Mouse (Mus musculus) kidney, postnatal 14 days (tissue): ENCODE data around the gene Mettl14.

Source experiments
- DNase-seq: peaks from one replicate; pipeline ENCODE4 v3.0.0; 2022; ENCODE audit warnings: mixed read lengths

Mettl14 gene

DNA sequence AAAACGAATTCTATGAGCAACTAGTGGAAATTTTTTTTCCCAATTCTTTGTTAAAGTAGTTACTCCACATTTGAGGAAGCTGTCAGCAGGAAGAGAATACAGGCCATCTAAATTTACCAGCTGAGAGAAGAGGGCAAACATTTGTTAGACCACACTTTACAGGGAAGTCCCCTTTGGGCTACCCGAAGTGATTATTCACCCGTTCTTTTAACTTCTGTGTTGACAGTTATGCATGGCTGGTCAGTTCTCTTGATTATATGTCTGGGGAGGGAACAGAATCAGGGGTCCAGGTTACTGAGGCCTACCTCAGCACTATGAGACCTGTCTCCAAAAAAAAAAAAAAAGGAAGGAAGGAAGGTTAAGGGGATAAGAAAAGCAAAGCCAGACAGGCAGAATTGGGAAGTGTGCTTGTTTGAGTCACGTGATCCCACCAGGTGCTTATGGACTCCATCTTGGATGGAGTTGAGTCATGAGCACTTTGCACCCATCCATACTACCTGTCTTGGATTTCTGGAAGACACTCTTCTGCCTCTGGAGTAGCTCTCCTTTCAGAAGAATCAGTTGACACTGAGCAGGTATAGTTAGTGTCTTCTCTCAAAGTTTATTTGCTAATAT, 29.4 kb downstream of the Mettl14 start:
- DNase-seq: no peak

DNA sequence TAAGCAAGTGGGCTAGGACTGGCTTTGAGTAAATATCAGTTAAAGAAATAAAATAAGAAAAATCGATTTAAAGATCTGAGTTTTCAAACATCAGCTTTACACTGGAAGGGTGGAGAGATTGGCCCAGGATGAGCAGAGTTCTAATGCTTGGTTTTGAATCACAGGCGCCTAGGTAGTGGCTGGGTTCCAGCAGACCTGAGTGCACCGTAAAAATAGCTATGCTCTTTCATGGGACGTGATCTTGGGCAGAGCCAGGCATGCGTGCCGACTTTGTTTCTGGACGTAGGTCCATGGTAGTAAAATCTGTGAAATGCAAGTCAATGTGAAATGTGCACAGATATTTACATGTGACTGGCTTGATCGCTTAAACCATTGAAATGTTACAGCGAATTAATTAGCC, 31.5 kb downstream of the Mettl14 start:
- DNase-seq: no peak

DNA sequence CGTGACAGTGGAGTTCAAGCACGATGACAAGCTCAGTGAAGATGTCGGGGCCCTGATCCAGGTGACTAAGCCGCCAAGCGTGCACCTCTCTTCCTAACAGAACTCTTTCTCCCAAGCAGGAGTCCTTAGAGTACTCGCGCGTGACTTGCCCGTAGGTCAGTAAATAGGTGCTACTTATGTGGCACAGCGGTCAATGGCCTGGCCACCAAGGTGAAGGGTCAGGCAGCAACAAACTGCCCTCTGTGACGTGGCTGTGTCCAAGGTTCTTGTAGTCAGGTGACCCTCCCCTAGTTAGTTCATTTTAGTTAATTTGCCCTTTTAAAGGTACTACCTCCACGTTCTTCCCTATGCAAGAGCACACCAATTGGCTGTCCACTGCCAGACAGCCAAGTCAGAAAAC, 32.2 kb downstream of the Mettl14 start:
- DNase-seq: no peak

GRCm38 (mm10) chr3:123353183-123353582, 32.7 kb downstream of the Mettl14 start:
- DNase-seq: peak; percentile 59

- DNase-seq: no peak
These were observed 34.4 kb downstream of the Mettl14 start for GRCm38 (mm10) chr3:123351519-123351918.

- no peak for DNase-seq
These were observed 35.3 kb downstream of the Mettl14 start for GRCm38 (mm10) chr3:123350602-123351001.

GRCm38 (mm10) chr3:123348080-123348802, 37.7 kb downstream of the Mettl14 start:
- DNase-seq: no peak

- DNase-seq: no peak
These were observed 42.2 kb downstream of the Mettl14 start for GRCm38 (mm10) chr3:123343690-123344089.

GRCm38 (mm10) chr3:123341049-123341448, 44.9 kb downstream of the Mettl14 start:
- no peak for DNase-seq

DNA sequence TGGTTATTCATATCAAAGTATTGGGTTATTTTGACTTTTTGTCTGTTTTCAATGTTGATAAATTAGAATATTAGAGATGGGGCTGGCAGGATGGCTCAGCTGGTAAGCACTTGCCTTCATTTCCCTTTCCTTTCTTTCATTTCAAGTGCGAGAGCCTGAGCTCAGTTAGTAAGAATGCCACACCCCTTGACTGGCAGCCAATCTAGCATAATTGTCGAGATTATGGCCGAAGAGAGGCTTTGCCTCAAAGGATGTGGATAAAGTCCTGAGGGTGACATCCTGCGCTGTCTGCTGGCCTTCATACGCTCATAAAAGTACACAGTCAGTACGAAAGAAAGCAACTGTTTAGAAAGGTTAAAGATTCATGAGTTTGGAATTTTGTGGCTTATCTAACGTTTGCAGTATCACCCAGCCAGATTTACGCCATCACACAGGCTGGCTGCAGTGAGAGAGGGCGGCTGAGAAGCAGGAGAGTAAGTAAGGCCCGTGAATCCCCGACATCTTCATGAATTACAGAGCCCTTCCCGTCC, 47.2 kb downstream of the Mettl14 start:
- DNase-seq: peak; percentile 29

DNA sequence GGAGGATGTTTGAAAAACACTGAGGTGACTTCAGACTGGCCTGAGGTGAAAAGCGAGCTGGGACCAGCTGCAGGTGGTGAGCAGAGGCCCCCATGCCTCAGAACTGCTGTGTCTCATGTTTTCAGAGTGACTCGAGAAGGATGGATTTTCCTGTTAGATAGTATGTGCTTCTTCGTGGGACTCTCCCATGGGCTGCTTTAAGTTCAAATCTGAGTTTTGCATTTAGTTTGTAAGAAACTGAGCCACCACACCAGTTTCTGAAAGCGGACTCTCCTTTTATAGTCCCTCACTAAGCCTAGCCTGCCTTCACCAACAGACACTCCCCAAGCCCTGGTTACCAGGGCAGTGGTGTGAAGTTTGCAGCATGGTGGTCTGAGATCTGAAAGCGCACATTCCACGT, 48.1 kb downstream of the Mettl14 start:
- no peak for DNase-seq

- DNase-seq: no peak
These were observed 49.0 kb downstream of the Mettl14 start for GRCm38 (mm10) chr3:123336951-123337350.

DNA sequence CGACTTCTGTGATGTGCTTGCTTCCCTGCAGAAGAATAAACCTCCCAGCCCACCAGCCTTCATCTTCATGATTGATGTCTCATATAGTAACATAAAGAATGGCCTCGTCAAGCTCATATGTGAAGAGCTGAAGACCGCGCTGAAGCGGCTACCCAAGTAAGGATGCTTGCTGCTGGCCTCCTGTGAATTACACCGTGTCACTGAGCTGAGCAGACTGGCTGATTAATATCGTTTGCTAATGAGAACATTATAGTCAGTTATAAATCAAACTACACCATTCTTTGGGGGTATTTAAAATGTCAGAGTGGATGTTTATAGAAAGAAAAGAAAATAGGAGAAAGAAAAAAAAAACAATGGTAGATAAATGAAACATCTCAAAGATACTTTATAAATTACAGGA, 49.5 kb downstream of the Mettl14 start:
- DNase-seq: no peak

DNA sequence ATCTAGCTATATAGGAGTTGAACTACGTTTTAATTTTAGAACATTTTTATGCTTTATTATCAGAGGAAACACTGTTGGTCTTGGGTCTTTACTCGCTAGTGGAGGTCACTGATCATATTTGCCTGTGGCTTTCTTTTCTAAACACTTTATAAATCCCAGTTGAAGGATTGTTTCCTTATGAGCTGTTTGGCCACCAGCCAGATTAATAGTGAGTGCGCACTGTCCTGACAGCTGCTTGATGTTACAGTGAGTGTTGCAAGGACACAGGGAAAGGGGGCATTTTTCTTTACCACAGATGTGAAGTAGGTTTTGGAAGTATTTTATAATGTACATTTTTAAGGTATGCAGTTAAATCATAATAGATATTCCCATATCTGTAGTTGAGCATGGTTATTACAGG, 50.4 kb downstream of the Mettl14 start:
- DNase-seq: peak; percentile 72

DNA sequence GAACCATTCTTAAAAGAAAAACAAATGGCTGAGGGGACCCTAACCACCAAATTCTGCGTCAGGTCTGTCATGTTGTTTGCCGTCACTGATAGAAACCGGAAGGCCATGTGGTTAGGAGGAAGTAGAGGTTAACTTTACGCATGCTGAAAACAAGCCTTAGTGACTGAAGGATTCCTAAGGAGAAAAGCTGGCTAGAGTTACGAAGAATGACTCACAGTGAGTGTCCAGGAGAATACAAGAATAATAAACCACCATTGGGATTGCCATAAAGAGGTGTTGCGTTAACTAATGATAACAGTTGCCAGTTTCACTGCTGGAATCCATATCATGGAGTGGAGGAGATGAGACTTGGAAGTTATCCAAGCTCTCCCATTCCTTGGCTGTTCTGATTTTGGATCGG, 51.0 kb downstream of the Mettl14 start:
- DNase-seq: no peak

GRCm38 (mm10) chr3:123333055-123333424, 52.9 kb downstream of the Mettl14 start:
- peak; percentile 46 for DNase-seq

GRCm38 (mm10) chr3:123332330-123333054, 53.4 kb downstream of the Mettl14 start:
- no peak for DNase-seq

- DNase-seq: no peak
These were observed 55.7 kb downstream of the Mettl14 start for GRCm38 (mm10) chr3:123330221-123330620.

GRCm38 (mm10) chr3:123329251-123329650, 56.7 kb downstream of the Mettl14 start:
- DNase-seq: peak; percentile 72

- no peak for DNase-seq
These were observed 61.6 kb downstream of the Mettl14 start for GRCm38 (mm10) chr3:123324326-123324725.

- peak; percentile 54 for DNase-seq
These were observed 63.8 kb downstream of the Mettl14 start for GRCm38 (mm10) chr3:123322147-123322546.

DNA sequence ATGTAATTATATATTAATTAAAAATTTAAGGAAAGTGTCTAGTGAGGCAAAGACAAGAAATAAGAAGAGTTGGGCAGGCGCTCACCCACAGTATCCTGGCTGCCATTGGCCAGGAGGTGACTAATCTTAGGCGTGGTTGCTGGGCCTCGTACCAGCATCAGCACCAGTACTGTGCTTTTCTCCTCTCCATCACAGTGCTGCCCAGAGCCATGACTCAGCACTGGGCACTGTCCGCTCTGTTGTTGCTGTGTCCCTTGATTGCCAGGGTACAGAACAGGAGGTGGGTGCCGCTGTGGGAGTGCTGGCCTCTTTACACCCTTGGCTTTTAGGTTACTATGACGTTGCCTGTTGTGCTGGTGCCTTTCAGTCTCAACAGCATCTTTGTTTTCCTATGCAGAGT, 64.3 kb downstream of the Mettl14 start:
- no peak for DNase-seq

DNA sequence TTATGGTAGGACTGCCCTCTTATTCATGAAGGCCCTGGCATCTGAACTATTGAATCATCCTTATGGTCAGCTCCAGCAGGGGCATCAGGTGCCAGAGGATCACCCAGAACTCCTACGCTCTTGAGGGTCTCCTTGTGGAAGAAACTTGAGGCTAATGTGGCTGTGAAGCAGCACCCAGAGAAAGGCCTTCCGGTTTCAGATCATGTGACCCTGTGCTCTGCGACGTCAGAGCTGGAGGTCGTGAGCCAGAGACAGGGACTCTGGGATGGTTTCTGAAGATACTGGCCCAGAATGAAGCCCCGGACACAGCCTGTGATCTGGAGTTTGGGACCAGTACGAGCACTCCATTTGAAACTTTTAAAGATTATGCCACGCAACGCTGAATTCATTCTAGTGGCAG, 65.6 kb downstream of the Mettl14 start:
- no peak for DNase-seq
